Mouse (Mus musculus): ENCODE data around the gene Mroh3.

Mroh3 gene

GRCm38 (mm10) chr1:136228328-136229039 is 15.9 kb upstream of the Mroh3 start:
- no peak for DNase-seq (ENCODE audit: low spot score in 2 of 2)

- no peak for DNase-seq (ENCODE audit: low spot score in 2 of 2)
Observed at GRCm38 (mm10) chr1:136227870-136228269, 15.2 kb upstream of the Mroh3 start.

GRCm38 (mm10) chr1:136226626-136227025 is 14.0 kb upstream of the Mroh3 start:
- no peak for DNase-seq (ENCODE audit: low spot score in 2 of 2)

DNA sequence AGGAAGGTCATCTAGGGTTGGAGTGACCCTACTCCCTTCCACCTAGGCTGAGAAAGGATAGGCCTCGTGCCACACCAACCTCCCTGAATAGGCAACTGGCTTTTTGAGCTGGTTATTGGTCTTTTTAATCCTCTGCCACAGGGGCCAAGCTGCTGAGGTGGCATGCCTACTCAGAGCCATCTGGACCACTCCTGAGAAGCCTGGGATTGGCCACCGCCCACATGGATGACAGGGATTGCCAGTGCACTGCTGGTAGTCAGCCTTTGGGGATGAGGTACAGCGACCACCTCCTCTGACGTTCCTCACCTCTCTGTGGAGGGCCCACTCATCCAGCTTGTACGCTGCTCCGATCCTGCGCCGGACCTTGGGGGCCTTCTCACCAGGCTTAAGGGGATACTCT is 13.2 kb upstream of the Mroh3 start:
- DNase-seq (ENCODE audit: low spot score in 2 of 2) = no peak

DNA sequence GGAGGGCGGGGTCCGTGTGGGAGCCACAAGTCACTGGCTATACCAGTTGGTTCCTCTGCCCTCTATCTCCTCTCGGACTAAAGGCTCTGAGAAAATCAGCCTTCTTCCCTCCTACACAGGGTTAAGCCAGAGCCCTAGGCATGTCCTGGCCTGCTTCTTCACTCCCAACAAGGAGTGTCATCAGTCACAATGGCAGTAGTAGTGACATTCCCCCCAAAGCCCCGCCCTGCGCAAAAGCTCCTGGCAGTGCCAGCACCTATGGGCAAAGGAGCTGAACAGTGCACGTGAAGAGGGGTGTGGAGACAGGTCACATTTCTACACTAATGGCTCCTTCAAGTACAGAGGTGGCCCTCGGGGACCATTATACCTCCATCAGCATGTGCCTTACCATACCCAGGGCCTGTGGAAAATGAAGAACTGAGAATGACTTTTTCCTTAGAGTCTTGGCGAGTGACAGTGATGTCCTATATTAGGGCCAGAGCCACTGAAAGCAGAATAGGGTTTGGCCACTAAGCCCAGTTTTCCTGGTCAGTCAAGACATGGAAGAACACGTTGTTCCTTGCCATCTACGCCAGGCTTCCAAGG is 11.2 kb upstream of the Mroh3 start:
- DNase-seq (ENCODE audit: low spot score in 2 of 2) = peak in 1 of 2 experiments; percentile 46

GRCm38 (mm10) chr1:136222386-136222785 is 9.8 kb upstream of the Mroh3 start:
- DNase-seq (ENCODE audit: low spot score in 2 of 2) = no peak

DNA sequence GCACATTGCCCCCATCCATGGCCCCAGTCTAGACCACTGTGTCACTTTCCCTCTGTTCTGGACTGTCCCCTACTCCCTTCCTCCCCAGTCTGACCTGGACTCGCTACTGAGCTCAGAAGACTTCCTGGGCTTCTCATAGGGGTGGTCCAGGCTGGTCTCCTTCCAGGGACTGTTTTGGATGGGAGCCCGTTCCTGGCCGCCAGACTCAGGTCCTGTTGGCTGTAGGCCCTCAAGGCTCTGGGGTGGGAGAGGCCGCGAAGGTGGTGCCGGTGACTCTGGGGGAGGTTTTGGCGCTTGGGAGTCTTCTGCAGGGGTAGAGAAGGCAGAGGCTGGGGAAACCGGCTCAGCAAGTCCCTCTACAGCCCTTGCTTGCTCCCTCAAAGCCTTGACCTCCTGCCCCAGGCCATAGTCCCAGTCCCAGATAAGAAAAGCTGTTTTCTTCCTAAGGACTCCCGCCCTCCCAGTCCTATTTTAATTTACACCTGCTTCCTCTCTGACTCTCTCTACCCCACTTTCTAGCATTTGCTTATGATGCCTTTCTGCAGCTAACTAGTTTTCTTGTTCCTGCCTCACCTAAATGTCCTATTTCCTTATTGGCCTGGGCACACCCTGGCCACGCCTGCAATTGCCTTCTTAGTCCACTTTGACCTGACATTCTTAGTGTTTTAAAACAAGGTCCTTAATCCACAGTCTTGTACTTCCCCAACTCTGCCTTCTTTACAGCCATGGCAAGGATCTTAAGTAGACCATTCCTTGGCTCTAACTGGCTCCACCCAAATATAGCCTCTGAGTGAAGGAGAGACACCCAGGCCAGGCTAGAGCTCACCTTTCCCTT is 7.6 kb upstream of the Mroh3 start:
- DNase-seq (ENCODE audit: low spot score in 2 of 2) = peak in 1 of 2 experiments; percentile 46

- no peak for DNase-seq (ENCODE audit: low spot score in 2 of 2)
Observed at GRCm38 (mm10) chr1:136214304-136214703, 1.7 kb upstream of the Mroh3 start.

DNA sequence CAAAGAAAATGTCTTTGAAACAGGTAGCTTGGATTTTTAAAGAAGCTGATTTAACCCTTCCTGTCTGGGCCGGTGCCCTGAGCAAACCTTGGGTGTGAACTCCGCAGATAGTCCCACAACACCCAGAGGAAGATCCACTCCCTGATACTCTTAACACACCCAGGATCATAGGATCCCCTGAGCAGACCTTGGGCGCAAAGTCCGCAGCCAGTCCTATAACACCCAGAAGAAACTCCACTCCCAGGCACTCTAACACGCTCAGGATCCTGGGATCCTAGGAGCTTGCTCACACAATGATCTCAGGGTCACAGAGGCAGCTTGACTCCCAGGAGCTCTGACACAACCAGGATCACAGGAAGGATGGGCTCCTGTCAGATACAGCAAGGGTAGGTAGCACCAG is 22.6 kb downstream of the Mroh3 start:
- DNase-seq (ENCODE audit: low spot score in 2 of 2) = no peak

DNA sequence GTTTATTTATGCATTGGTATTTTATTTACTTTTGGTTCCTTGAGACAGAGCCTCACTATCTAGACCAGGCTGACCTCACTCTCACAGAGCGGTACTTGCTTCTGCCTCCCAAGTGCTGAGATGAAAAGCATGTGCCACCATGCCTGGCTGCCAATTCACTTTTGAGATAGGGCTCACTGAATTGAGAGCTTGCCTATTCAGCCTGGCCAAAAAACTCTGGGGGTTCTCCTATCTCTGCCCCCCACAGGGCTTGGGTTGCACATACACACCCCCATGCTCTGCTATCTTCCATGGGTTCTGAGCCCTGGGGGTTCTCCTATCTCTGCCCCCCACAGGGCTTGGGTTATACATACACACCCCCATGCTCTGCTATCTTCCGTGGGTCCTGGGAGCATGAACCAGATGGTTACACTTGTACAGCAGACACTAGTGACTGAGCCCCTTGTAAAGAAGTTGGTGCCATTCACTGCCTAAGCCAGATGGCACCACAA is 33.1 kb downstream of the Mroh3 start:
- DNase-seq (ENCODE audit: low spot score in 2 of 2) = no peak

DNA sequence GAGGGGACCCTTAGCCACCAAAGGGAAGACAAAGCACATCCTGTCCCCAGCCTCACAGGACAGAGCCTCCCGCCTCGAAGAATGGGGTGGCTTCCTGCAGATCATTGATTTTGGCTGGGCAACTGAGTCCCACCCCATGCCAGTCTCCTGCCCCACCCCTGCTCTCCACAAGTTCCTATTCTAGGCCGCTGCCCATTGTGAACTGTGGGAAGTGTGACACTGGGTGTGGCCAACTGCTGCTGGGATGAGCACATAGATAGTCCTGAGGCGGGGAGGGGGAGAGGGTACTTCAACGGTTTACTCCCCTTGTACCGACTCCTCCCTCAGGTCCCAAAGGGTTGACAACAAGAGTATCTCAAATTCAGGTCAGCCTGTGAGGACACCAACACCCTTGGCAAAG is 33.9 kb downstream of the Mroh3 start:
- DNase-seq (ENCODE audit: low spot score in 2 of 2) = no peak

- no peak for DNase-seq (ENCODE audit: low spot score in 2 of 2)
Observed at GRCm38 (mm10) chr1:136177085-136177484, 35.5 kb downstream of the Mroh3 start.

DNA sequence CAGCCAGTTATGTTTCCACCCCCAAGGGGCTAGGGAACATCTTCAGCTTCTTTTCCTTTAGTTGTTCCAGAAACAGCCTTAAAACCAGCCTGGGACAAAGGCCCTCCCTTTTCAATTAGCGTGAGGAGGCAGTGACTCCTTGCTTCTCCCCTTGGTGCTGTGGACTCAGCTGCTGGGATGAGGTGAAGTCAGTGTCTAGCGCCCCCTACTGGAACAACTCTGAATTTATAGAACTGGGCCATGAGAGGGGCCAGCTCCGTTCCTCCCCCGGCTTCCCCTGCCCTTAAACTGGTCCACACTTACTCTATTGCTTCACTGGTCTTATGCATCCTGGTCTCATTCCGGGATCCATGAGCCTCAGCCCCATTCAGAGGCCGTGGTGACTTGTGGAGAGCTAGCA is 37.4 kb downstream of the Mroh3 start:
- no peak for DNase-seq (ENCODE audit: low spot score in 2 of 2)

DNA sequence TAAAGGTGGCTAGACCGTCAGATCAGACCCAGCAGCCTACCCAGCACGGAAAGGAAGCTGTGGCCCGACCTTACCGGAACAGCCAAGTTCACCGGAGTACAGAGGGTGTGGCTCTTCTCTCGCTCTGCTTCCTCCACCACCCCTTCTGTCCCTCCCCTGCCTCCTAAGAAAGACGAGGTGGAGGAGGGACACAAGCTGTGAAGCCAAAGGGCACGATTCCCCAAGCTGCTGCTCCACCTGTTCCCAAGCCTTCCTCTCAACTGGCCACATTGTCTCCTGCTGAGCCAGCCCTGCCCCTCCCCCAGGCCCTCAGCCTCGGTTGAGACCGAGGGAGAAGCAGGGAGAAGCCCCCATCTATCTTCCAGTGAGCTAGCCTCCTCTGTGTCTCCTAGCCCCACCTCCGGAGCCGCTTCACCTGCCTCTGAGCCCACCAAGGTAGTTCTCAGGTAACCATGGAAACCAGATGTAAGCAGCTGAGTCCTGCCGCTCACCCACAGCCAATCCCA is 38.5 kb downstream of the Mroh3 start:
- no peak for DNase-seq (ENCODE audit: low spot score in 2 of 2)

GRCm38 (mm10) chr1:136172696-136173095 is 39.9 kb downstream of the Mroh3 start:
- no peak for DNase-seq (ENCODE audit: low spot score in 2 of 2)

DNA sequence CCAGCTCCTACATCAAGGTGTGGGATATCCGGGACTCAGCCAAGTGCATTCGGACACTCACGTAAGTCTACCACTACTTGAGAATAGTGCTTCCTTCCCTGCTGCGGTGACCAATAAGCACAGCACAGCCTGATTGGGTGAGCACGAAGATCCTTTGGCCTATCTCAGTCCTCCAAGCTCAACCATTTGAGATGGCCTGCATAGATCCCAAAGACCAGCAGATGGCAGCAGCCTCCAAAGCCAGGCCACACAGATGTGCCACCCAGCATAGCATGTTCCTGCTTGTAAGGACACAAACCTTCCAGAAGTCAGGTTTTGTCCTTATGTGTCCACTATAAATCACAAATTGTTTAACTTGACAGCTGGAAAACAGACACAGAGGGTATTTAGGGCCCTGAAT is 42.5 kb downstream of the Mroh3 start:
- DNase-seq (ENCODE audit: low spot score in 2 of 2) = peak; percentile 64 to 77

GRCm38 (mm10) chr1:136167657-136168056 is 45.0 kb downstream of the Mroh3 start:
- no peak for DNase-seq (ENCODE audit: low spot score in 2 of 2)

DNA sequence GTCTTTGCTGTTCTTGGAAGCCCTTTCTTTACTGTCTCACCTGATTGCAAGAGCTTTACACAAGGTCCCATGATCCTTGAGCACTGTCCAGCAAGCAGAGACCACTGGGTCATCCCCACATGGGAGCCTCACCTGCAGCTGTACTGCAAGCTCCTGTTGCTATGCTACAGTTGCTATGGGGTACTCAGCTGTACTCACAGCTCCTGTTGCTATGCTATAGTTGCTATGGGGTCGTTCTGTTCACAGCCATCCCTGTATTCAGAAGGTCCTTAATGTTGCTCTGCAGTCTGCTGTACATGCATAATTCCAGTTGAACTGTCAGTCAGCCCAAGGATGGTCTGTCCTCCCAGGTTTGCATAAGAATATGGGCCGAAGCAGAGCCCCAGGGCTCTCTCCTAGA is 47.2 kb downstream of the Mroh3 start:
- no peak for DNase-seq (ENCODE audit: low spot score in 2 of 2)

- no peak for DNase-seq (ENCODE audit: low spot score in 2 of 2)
Observed at GRCm38 (mm10) chr1:136161333-136161921, 51.2 kb downstream of the Mroh3 start.

GRCm38 (mm10) chr1:136160930-136161329 is 51.7 kb downstream of the Mroh3 start:
- DNase-seq (ENCODE audit: low spot score in 2 of 2) = no peak

- no peak for DNase-seq (ENCODE audit: low spot score in 2 of 2)
Observed at GRCm38 (mm10) chr1:136160297-136160696, 52.3 kb downstream of the Mroh3 start.

DNA sequence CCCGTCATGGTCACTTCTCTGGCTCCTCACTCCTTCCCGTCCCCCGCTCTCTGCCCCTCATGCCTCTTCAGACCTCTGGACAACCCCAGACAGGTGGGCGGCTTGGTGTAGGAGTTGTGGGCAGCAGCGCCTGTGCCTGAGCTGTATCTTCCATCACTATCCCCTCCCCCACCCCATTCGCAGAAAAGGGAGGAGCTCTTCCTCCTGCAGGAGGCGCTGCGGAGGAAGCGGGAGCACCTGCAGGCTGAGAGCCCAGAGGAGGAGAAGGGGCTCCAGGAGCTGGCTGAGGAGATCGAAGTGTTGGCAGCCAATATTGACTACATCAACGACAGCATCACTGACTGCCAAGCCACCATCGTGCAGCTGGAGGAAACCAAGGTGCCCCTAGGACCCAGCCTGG is 52.8 kb downstream of the Mroh3 start:
- DNase-seq (ENCODE audit: low spot score in 2 of 2) = no peak

Data from urinary bladder, postnatal 4 days (tissue).